Mouse (Mus musculus): ENCODE measurements at regions not wholly inside any gene's neighbourhood (a gene's known extent, or its start where the extent isn't known, plus 50 kb on each side); places are given as distances from the start of the nearest gene placed in this dataset.

DNA sequence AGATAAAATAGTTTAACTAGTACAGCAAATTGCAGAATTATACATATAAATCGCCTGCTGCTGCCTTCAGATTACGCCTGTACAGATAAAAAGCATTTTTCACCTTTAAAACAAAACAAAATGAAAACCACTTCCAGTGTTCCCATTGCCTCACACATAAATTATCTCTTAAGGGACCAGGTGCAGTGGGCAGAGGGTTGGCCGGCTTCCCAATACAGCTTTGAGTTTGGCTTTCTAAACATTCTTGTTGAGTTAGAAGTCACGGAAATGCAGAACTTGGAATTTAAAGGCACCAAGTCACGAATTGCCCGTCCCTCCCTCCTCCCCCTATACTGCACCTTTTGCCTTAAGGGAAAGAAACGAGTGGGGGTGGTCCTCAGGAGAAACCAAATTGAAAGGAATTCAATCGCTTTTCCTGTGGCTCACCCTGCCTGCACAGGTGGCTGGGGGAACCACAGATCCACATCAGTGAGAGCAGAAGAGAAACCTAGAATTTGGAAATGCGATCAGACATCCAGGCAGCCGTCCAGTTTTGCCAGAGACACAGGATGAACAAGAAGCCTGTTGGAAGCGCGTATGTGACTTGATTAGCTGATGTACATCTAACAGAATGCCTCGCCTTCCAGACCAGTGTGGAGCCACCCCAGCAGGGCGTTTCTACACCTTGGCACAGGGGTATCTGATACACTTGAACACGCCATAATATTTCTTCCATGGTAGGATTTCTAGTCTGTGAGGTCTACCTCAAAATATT lies 64.0 kb upstream of the Skap2 start:
- TF ChIP-seq CTCF (IDR thresholded peaks at IDR 0.05; ENCODE audit: low read depth) = no peak
- no peak for TF ChIP-seq EP300 (IDR thresholded peaks at IDR 0.05; ENCODE audit: low read depth)
- Histone ChIP-seq H3K4me1 (ENCODE audit: insufficient read depth) (no peaks in the 10 kb centered on the region), H3K27me3 (ENCODE audit: insufficient read depth, low read length) (peaks cover 3% of the 10 kb centered on the region; the same call in 1 of the 2 replicates), H3K9ac (replicated peaks) (no peak overlapping the region), H3K9me3 (ENCODE audit: low read length) (no peaks in the 10 kb centered on the region), H3K4me2 (ENCODE audit: low read depth, low read length) (no peak overlapping the region), H3K4me3 (ENCODE audit: low read depth, low read length) (no peak overlapping the region), H3K36me3 (replicated peaks; ENCODE audit: insufficient read depth, low read length) (no peaks in the 10 kb centered on the region), H3K27ac (ENCODE audit: low read depth) (no peak overlapping the region)
- 54% methylated on average over 15 of the region's 15 CpGs for WGBS (ENCODE audit: insufficient replicate concordance)
- DNase-seq (no peak), ATAC-seq (no peak)

DNA sequence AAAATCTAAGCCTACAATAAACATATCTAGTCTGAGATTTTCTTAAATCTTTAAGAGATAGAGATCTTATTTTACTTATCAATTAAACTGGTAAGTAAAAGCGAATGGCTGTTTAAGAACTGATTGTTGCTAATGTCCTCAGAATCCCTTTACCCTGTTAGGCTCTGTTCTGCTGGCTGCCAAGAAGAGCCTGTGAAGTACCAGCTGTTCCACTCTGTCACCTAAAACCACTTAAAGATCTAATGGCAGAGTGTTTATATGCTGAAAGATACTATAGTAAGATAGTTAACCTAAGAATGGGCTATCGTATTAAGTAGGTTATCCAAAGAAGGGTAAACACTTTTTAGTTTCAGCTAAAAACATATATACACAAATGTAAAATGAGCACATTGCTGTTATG lies 62.6 kb upstream of the Skap2 start:
- H3K4me1 ChIP-seq (ENCODE audit: insufficient read depth) = no peaks in the 10 kb centered on the region
- H3K4me3 ChIP-seq (ENCODE audit: low read depth, low read length) = no peak overlapping the region
- 82% methylated on average over 2 of the region's 2 CpGs for WGBS (ENCODE audit: insufficient replicate concordance)
- no peaks in the 10 kb centered on the region for H3K36me3 ChIP-seq (replicated peaks; ENCODE audit: insufficient read depth, low read length)
- TF ChIP-seq CTCF (IDR thresholded peaks at IDR 0.05; ENCODE audit: low read depth) (no peak), EP300 (IDR thresholded peaks at IDR 0.05; ENCODE audit: low read depth) (no peak)
- no peak overlapping the region for H3K9ac ChIP-seq (replicated peaks)
- peaks cover 3% of the 10 kb centered on the region; the same call in 1 of the 2 replicates for H3K27me3 ChIP-seq (ENCODE audit: insufficient read depth, low read length)
- no peak for DNase-seq
- no peaks in the 10 kb centered on the region for H3K9me3 ChIP-seq (ENCODE audit: low read length)
- ATAC-seq = no peak
- H3K4me2 ChIP-seq (ENCODE audit: low read depth, low read length) = no peak overlapping the region
- no peak overlapping the region for H3K27ac ChIP-seq (ENCODE audit: low read depth)

DNA sequence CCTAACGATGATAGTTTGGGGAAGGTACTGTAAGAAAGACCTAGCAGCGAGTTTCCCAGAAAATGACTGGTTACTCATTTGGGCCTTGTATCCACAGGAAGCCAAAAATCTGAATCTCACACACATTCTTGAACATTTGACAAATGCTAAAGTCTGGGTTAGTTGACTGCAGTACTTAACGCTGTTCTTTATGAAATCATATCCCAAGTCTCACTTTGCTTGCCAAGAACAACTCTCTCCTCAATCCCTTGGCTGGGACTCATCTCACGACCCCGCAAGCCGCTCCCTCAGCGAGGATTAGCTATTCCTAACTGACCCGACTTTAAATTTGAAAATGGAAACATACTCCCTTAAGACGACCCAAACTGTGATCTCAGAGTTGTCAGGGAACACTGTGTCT lies 54.8 kb upstream of the Skap2 start:
- Histone ChIP-seq H3K4me3 (ENCODE audit: low read depth, low read length) (no peak overlapping the region), H3K9me3 (ENCODE audit: low read length) (no peaks in the 10 kb centered on the region), H3K9ac (replicated peaks) (no peak overlapping the region), H3K36me3 (replicated peaks; ENCODE audit: insufficient read depth, low read length) (no peaks in the 10 kb centered on the region), H3K27me3 (ENCODE audit: insufficient read depth, low read length) (no peaks in the 10 kb centered on the region), H3K4me1 (ENCODE audit: insufficient read depth) (peaks cover under 1% of the 10 kb centered on the region; the same call in 1 of the 2 replicates), H3K4me2 (ENCODE audit: low read depth, low read length) (no peak overlapping the region), H3K27ac (ENCODE audit: low read depth) (no peak overlapping the region)
- TF ChIP-seq CTCF (IDR thresholded peaks at IDR 0.05; ENCODE audit: low read depth) (no peak), EP300 (IDR thresholded peaks at IDR 0.05; ENCODE audit: low read depth) (no peak)
- whole genome bisulfite sequencing (ENCODE audit: insufficient replicate concordance) = 73% methylated on average over 9 of the region's 9 CpGs
- no peak for DNase-seq
- ATAC-seq = no peak

DNA sequence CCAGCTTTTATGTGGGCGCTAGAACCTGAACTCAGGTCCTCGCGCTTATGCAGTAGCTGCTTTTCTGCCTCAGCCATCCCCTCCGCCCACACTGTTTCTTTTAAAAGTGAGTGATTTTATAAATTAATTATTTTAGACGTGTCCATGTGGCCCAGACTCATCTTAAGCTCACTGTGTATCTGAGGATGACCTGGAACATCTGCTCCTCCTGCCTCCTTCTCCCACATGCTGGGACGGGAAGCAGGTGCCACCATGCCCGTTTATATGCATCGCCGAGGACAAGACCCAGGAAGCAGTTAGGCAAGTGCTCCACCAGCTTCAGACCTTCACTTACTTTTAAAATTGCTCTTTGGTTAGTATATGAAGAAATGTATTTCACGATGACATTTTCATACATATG lies 53.3 kb upstream of the Skap2 start:
- Histone ChIP-seq H3K36me3 (replicated peaks; ENCODE audit: insufficient read depth, low read length) (no peaks in the 10 kb centered on the region), H3K9me3 (ENCODE audit: low read length) (no peaks in the 10 kb centered on the region), H3K27ac (ENCODE audit: low read depth) (no peak overlapping the region), H3K27me3 (ENCODE audit: insufficient read depth, low read length) (no peaks in the 10 kb centered on the region), H3K4me1 (ENCODE audit: insufficient read depth) (peaks cover 3% of the 10 kb centered on the region; the same call in 1 of the 2 replicates), H3K4me3 (ENCODE audit: low read depth, low read length) (no peak overlapping the region), H3K9ac (replicated peaks) (no peak overlapping the region), H3K4me2 (ENCODE audit: low read depth, low read length) (no peak overlapping the region)
- 86% methylated on average over 10 of the region's 10 CpGs for WGBS (ENCODE audit: insufficient replicate concordance)
- TF ChIP-seq CTCF (IDR thresholded peaks at IDR 0.05; ENCODE audit: low read depth) (no peak), EP300 (IDR thresholded peaks at IDR 0.05; ENCODE audit: low read depth) (no peak)
- DNase-seq (no peak), ATAC-seq (no peak)

DNA sequence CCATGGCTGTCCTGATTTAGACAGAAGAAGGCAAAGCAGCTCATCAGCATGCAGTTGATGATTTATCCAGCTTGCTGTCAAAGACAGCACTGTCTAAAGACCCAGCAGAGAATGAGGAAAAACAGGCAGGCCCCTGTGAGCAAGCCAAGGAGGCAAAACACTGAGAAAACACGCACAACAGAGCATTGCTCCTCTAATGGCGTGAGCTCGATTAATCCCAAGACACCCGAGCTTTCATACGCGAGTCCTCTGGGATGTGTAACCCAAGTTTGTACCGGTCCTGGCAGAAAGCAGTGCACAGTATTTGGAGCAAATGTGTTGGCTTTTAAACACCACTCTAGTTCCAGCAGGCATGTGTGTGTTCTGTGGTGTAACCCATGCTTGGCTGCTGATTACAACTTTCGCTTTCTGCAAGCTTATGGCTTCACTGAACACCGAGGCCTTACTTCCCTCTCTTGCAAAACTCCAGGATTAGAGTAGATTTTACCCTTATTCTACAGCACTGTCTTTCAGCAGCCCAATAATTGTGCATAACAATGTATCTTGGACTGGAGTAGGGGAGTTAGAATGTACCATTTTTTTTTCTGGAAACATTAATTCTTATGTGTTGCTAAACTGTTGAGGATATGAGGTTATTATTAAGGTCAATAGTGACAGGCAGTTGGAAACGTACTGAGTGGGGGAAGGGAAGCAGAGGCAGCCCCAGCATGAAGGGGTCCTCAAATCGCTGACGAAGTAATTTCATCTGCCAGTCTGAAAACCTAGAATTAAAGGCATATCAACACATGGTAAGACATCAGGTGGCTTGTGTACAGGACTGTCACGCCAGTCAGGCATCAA lies 52.0 kb upstream of the Skap2 start:
- H3K4me1 ChIP-seq (ENCODE audit: insufficient read depth) = peaks cover 3% of the 10 kb centered on the region; the same call in 1 of the 2 replicates
- no peak overlapping the region for H3K4me2 ChIP-seq (ENCODE audit: low read depth, low read length)
- H3K36me3 ChIP-seq (replicated peaks; ENCODE audit: insufficient read depth, low read length) = no peaks in the 10 kb centered on the region
- 72% methylated on average over 13 of the region's 13 CpGs for WGBS (ENCODE audit: insufficient replicate concordance)
- H3K4me3 ChIP-seq (ENCODE audit: low read depth, low read length) = no peak overlapping the region
- 0 out of 2 replicates have a peak overlapping the region, but pooled peaks have one; percentile 31 for H3K27ac ChIP-seq (ENCODE audit: low read depth)
- DNase-seq (no peak), ATAC-seq (no peak)
- no peaks in the 10 kb centered on the region for H3K27me3 ChIP-seq (ENCODE audit: insufficient read depth, low read length)
- H3K9me3 ChIP-seq (ENCODE audit: low read length) = no peaks in the 10 kb centered on the region
- TF ChIP-seq CTCF (IDR thresholded peaks at IDR 0.05; ENCODE audit: low read depth) (no peak), EP300 (IDR thresholded peaks at IDR 0.05; ENCODE audit: low read depth) (no peak)
- no peak overlapping the region for H3K9ac ChIP-seq (replicated peaks)

Data from liver, postnatal 0 days (tissue).